In the genomic region with DNA sequence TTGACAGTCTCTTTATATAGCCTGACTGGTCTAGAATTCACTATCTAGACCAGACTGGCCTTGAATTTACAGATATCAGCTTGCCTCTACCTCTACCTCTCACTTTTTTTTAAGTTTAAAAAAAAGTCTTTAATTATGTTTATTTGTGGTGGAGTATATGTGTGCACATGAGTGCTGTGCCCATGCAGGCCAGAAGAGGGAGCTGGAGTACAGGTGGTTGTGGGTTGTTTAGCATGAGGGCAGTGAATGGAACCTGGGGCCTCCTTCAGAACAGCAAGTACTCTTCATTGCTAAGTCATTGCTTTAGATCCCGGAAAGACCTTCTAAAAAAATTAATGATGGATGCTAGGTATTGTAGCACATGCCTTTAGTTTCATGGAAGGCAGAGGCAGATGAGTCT, we compare ENCODE assay signal across 18 mouse cellular contexts. TPM values are rescaled to one million over a fixed set of nuclear protein-coding genes. Genes with fewer than 3 reads are reported as not detected.
"Had no signal": no experiment of that assay in that cellular context is flagged by ENCODE, and none has a peak within 500 bp of the region (broad histone marks: within the 10 kb centered on the region; RNA-seq: fewer than 3 reads in every experiment).

No protein-coding gene starts in this region.

- H3K27ac ChIP-seq: kidney, postnatal 0 days; left cerebral cortex, adult 2 months; limb, embryonic 15.5 days; midbrain, embryonic 10.5 days; neural tube, embryonic 15.5 days had no signal

- H3K4me2 ChIP-seq: limb, embryonic 15.5 days; neural tube, embryonic 15.5 days had no signal

- H3K36me3 ChIP-seq: limb, embryonic 15.5 days; midbrain, embryonic 10.5 days; neural tube, embryonic 15.5 days had no signal

- ATAC-seq: lung, postnatal 0 days had no signal

- H3K9me3 ChIP-seq: limb, embryonic 15.5 days; neural tube, embryonic 15.5 days had no signal

- H3K4me3 ChIP-seq: left cerebral cortex, adult 2 months; limb, embryonic 15.5 days; midbrain, embryonic 10.5 days; myocyte; neural tube, embryonic 15.5 days had no signal

- DNase-seq: kidney, adult 9 months; kidney, postnatal 36 days; lung, adult 18-20 months; lung, postnatal 4 days; midbrain, embryonic 14.5 days; right cerebral cortex, adult 18-20 months; right cerebral cortex, postnatal 25 days; thymus, adult 18-20 months; thymus, postnatal 14 days had no signal

- H3K9ac ChIP-seq: limb, embryonic 15.5 days; neural tube, embryonic 15.5 days had no signal

RNA-seq across cellular contexts. Expression of gene Cyp4f39, which starts 3.5 kb away (rescaled TPM):
- polyA plus RNA-seq: limb, embryonic 11.5 days had no signal

RNA-seq across cellular contexts. Expression of gene Pglyrp2, which starts 25.1 kb away (rescaled TPM):
- polyA plus RNA-seq: kidney, postnatal 0 days; limb, embryonic 11.5 days; midbrain, embryonic 10.5 days; midbrain, embryonic 14.5 days; myocyte; neural tube, embryonic 11.5 days; neural tube, embryonic 15.5 days had no signal

RNA-seq across cellular contexts. Expression of gene Rasal3, which starts 45.7 kb away (rescaled TPM):
- polyA plus RNA-seq: myocyte had no signal
